Mouse (Mus musculus) myocyte (in vitro differentiated cells): ENCODE results near the gene Pofut1. TPM values are rescaled to one million over a fixed set of nuclear protein-coding genes. Genes with fewer than 3 reads are reported as not detected.

Source experiments
- H3K27me3 ChIP-seq: one replicate; pipeline ENCODE4 v1.6.1; 2011; ENCODE audit not compliant: control insufficient read depth, insufficient read depth, insufficient read length
- H3K36me3 ChIP-seq: one replicate; pipeline ENCODE4 v1.6.1; 2011; ENCODE audit not compliant: control insufficient read depth, insufficient read depth
- H3K4me2 ChIP-seq: one replicate; pipeline ENCODE4 v1.6.1; 2011; ENCODE audit warnings: low read depth, control low read depth
- H3K4me3 ChIP-seq: one replicate; pipeline ENCODE4 v1.5.1; 2011; ENCODE audit warnings: mild to moderate bottlenecking, control low read depth, moderate library complexity
- H3K79me2 ChIP-seq: one replicate; pipeline ENCODE4 v1.6.1; 2011; ENCODE audit not compliant: control insufficient read depth, insufficient read depth
- H3ac ChIP-seq: one replicate; pipeline ENCODE4 v1.6.1; 2011; ENCODE audit not compliant: control insufficient read depth, insufficient read length
- CEBPB ChIP-seq: IDR thresholded peaks from 2 replicates; pipeline ENCODE4 v1.6.1; 2011; ENCODE audit warnings: mild to moderate bottlenecking, moderate library complexity; ENCODE audit not compliant: poor library complexity, insufficient read depth, severe bottlenecking
- E2F4 ChIP-seq: IDR thresholded peaks from one replicate; pipeline ENCODE4 v1.6.1; 2011; ENCODE audit warnings: mild to moderate bottlenecking, control low read depth, moderate library complexity; ENCODE audit not compliant: insufficient read depth
- MAX ChIP-seq: IDR thresholded peaks from one replicate; pipeline ENCODE4 v1.6.1; 2011; ENCODE audit warnings: low read depth, mild to moderate bottlenecking, control low read depth
- MYOD1 ChIP-seq, 3 experiments: IDR thresholded peaks; one replicate each; pipeline ENCODE4 v1.6.1; 2011; ENCODE audit warnings: control low read depth in 2 of 3, low read depth in 2 of 3, mild to moderate bottlenecking in 2 of 3, moderate library complexity in 1 of 3; ENCODE audit not compliant: insufficient read length in 2 of 3, control insufficient read depth in 1 of 3
- MYOG ChIP-seq, 3 experiments: IDR thresholded peaks; one replicate each; pipeline ENCODE4 v1.6.1; 2011; ENCODE audit warnings: control low read depth in 2 of 3, low read depth in 2 of 3, mild to moderate bottlenecking in 2 of 3; ENCODE audit not compliant: insufficient read length in 2 of 3, control insufficient read depth in 1 of 3, insufficient read depth in 1 of 3
- POLR2A ChIP-seq: IDR thresholded peaks from one replicate; pipeline ENCODE4 v1.6.1; 2011; ENCODE audit warnings: low read depth, mild to moderate bottlenecking, control low read depth, moderate library complexity; ENCODE audit not compliant: insufficient read length
- POLR2AphosphoS2 ChIP-seq: IDR thresholded peaks from one replicate; pipeline ENCODE4 v1.6.1; 2011; ENCODE audit warnings: low read depth, control low read depth; ENCODE audit not compliant: insufficient read length
- REST ChIP-seq: IDR thresholded peaks from one replicate; pipeline ENCODE4 v1.6.1; 2011; ENCODE audit warnings: mild to moderate bottlenecking, control low read depth, moderate library complexity; ENCODE audit not compliant: insufficient read depth, insufficient read length
- SRF ChIP-seq: IDR thresholded peaks from one replicate; pipeline ENCODE4 v1.6.1; 2011; ENCODE audit warnings: low read depth; ENCODE audit not compliant: control insufficient read depth, insufficient read length
- TCF12 ChIP-seq: IDR thresholded peaks from one replicate; pipeline ENCODE4 v1.6.1; 2011; ENCODE audit warnings: mild to moderate bottlenecking, control low read depth; ENCODE audit not compliant: poor library complexity, insufficient read depth, severe bottlenecking
- TCF3 ChIP-seq: IDR thresholded peaks from one replicate; pipeline ENCODE4 v1.6.1; 2011; ENCODE audit warnings: low read depth, control low read depth; ENCODE audit not compliant: insufficient read length
- USF1 ChIP-seq: IDR thresholded peaks from one replicate; pipeline ENCODE4 v1.6.1; 2011; ENCODE audit warnings: low read depth, mild to moderate bottlenecking, control low read depth, moderate library complexity
- polyA plus RNA-seq: library from polyadenylated mRNA; unstranded; fragments of >200 nt; fragmentation: generic; extraction: Trizol; gene quantifications from one replicate; pipeline ENCODE4 v1.2.1, GENCODE M21; 2012; ENCODE audit warnings: missing spikeins

Gene Pofut1
- polyA plus RNA-seq, 1 experiment, result 12.2 TPM

- Histone ChIP-seq H3ac (no peak overlapping the region), H3K79me2 (peaks cover 56% of the 10 kb centered on the region), H3K4me2 (peak overlapping the region; percentile 96), H3K4me3 (no peak overlapping the region), H3K36me3 (peaks cover 42% of the 10 kb centered on the region), H3K27me3 (no peaks in the 10 kb centered on the region)
- no peak for TF ChIP-seq POLR2A
- peak in 1 of 3 experiments; percentile 47 for TF ChIP-seq MYOG (IDR thresholded peaks at IDR 0.05; ENCODE audit: control insufficient read depth in 1 of 3, insufficient read depth in 1 of 3, insufficient read length in 2 of 3, low read depth in 2 of 3)
- peak in 2 of 3 experiments; percentile 48 to 80 for TF ChIP-seq MYOD1 (IDR thresholded peaks at IDR 0.05; ENCODE audit: control insufficient read depth in 1 of 3, insufficient read length in 2 of 3, low read depth in 2 of 3)
Observed at GRCm38 (mm10) chr2:153237193-153237592, 4.1 kb upstream of the Pofut1 start.

- no peaks in the 10 kb centered on the region for H3K27me3 ChIP-seq
- peaks cover 56% of the 10 kb centered on the region for H3K79me2 ChIP-seq
- H3K4me2 ChIP-seq, result peak overlapping the region; percentile 96
- H3ac ChIP-seq, result no peak overlapping the region
- H3K4me3 ChIP-seq, result no peak overlapping the region
- peaks cover 35% of the 10 kb centered on the region for H3K36me3 ChIP-seq
- TF ChIP-seq E2F4, result no peak
- TF ChIP-seq POLR2A, result no peak
- no peak for TF ChIP-seq TCF3
- no peak for TF ChIP-seq USF1
- no peak for TF ChIP-seq MYOG (IDR thresholded peaks at IDR 0.05; ENCODE audit: control insufficient read depth in 1 of 3, insufficient read depth in 1 of 3, insufficient read length in 2 of 3, low read depth in 2 of 3)
- no peak for TF ChIP-seq SRF
- TF ChIP-seq MAX, result no peak
- no peak for TF ChIP-seq CEBPB
- TF ChIP-seq TCF12, result no peak
- TF ChIP-seq MYOD1 (IDR thresholded peaks at IDR 0.05; ENCODE audit: control insufficient read depth in 1 of 3, insufficient read length in 2 of 3, low read depth in 2 of 3), result no peak
Observed at GRCm38 (mm10) chr2:153237891-153238290, 3.4 kb upstream of the Pofut1 start.

DNA sequence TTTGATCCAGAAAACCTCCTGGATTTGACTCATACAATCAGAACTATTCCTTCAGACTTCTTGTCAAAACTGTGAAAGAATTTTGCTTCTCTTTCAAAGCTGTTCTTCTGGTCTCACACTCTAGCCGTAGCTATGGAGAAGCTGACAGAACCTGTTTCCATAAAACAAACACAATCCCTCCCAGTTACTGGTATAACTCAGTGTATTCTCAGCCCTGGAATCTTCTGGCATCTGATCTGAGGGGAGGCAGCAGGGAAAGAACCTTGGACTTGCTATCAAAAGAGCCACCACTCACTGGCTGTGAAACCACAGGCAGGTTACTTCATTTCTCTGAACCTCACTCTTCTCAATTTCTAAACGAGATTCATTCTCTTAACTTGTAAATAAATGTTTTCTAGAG, 2.9 kb upstream of the Pofut1 start:
- Histone ChIP-seq H3ac (no peak overlapping the region), H3K4me2 (peak overlapping the region; percentile 96), H3K36me3 (peaks cover 29% of the 10 kb centered on the region), H3K79me2 (peaks cover 56% of the 10 kb centered on the region), H3K4me3 (no peak overlapping the region), H3K27me3 (no peaks in the 10 kb centered on the region)
- TF ChIP-seq POLR2AphosphoS2 (no peak), CEBPB (no peak), USF1 (no peak), MYOG (IDR thresholded peaks at IDR 0.05; ENCODE audit: control insufficient read depth in 1 of 3, insufficient read depth in 1 of 3, insufficient read length in 2 of 3, low read depth in 2 of 3) (no peak), POLR2A (no peak), MYOD1 (IDR thresholded peaks at IDR 0.05; ENCODE audit: control insufficient read depth in 1 of 3, insufficient read length in 2 of 3, low read depth in 2 of 3) (no peak), TCF12 (no peak), SRF (no peak), TCF3 (no peak), E2F4 (no peak), MAX (no peak), REST (no peak)

- H3K79me2 ChIP-seq, result peaks cover 56% of the 10 kb centered on the region
- peak overlapping the region; percentile 97 for H3K4me3 ChIP-seq
- no peak for TF ChIP-seq MYOG (IDR thresholded peaks at IDR 0.05; ENCODE audit: control insufficient read depth in 1 of 3, insufficient read depth in 1 of 3, insufficient read length in 2 of 3, low read depth in 2 of 3)
- no peak for TF ChIP-seq E2F4
- TF ChIP-seq POLR2A, result no peak
- no peak for TF ChIP-seq MAX
- TF ChIP-seq CEBPB, result no peak
- TF ChIP-seq MYOD1 (IDR thresholded peaks at IDR 0.05; ENCODE audit: control insufficient read depth in 1 of 3, insufficient read length in 2 of 3, low read depth in 2 of 3), result no peak
- TF ChIP-seq USF1, result no peak
- no peak for TF ChIP-seq SRF
- TF ChIP-seq TCF3, result no peak
- TF ChIP-seq TCF12, result no peak
- peak overlapping the region; percentile 76 for H3ac ChIP-seq
- H3K4me2 ChIP-seq, result peak overlapping the region; percentile 96
- no peaks in the 10 kb centered on the region for H3K27me3 ChIP-seq
- H3K36me3 ChIP-seq, result peaks cover 22% of the 10 kb centered on the region
Observed at GRCm38 (mm10) chr2:153239021-153239859, 2.1 kb upstream of the Pofut1 start.
